Mouse (Mus musculus): ENCODE data around the gene Tnrc6b. TPM values are rescaled to one million over a fixed set of nuclear protein-coding genes. Genes with fewer than 3 reads are reported as not detected.
A peak's percentile ranks its signal among the peaks of the same experiment; 100 is the strongest.
"Not testable (repeated sequence)": the region's sequence is repeated elsewhere in the genome, so short reads cannot be mapped to it uniquely, and the experiment has no call there.

The Tnrc6b gene
- polyA plus RNA-seq, 1 experiment from 2014 or later = 23.9 TPM

GRCm38 (mm10) chr15:80839653-80840420, 128.7 kb downstream of the Tnrc6b start:
- no peak for DNase-seq (ENCODE audit: low spot score)

- DNase-seq (ENCODE audit: low spot score) = no peak
These were observed 133.1 kb downstream of the Tnrc6b start for GRCm38 (mm10) chr15:80844262-80844661.

GRCm38 (mm10) chr15:80844926-80845325, 133.8 kb downstream of the Tnrc6b start:
- no peak for DNase-seq (ENCODE audit: low spot score)

GRCm38 (mm10) chr15:80850004-80850403, 138.9 kb downstream of the Tnrc6b start:
- no peak for DNase-seq (ENCODE audit: low spot score)

GRCm38 (mm10) chr15:80850682-80851475, 139.8 kb downstream of the Tnrc6b start:
- DNase-seq (ENCODE audit: low spot score) = no peak

GRCm38 (mm10) chr15:80852122-80852521, 141.0 kb downstream of the Tnrc6b start:
- DNase-seq (ENCODE audit: low spot score) = no peak

- not testable (repeated sequence) for DNase-seq (ENCODE audit: low spot score)
These were observed 141.4 kb downstream of the Tnrc6b start for GRCm38 (mm10) chr15:80852527-80852926.

- DNase-seq (ENCODE audit: low spot score) = no peak
These were observed 148.3 kb downstream of the Tnrc6b start for GRCm38 (mm10) chr15:80859366-80859765.

- no peak for DNase-seq (ENCODE audit: low spot score)
These were observed 150.2 kb downstream of the Tnrc6b start for GRCm38 (mm10) chr15:80861302-80861701.

GRCm38 (mm10) chr15:80862027-80862426, 150.9 kb downstream of the Tnrc6b start:
- no peak for DNase-seq (ENCODE audit: low spot score)

GRCm38 (mm10) chr15:80868603-80869002, 157.5 kb downstream of the Tnrc6b start:
- not testable (repeated sequence) for DNase-seq (ENCODE audit: low spot score)

- DNase-seq (ENCODE audit: low spot score) = no peak
These were observed 163.6 kb downstream of the Tnrc6b start for GRCm38 (mm10) chr15:80874726-80875125.

- no peak for DNase-seq (ENCODE audit: low spot score)
These were observed 165.1 kb downstream of the Tnrc6b start for GRCm38 (mm10) chr15:80876231-80876630.

- DNase-seq (ENCODE audit: low spot score) = no peak
These were observed 173.0 kb downstream of the Tnrc6b start for GRCm38 (mm10) chr15:80884095-80884494.

- no peak for DNase-seq (ENCODE audit: low spot score)
These were observed 175.4 kb downstream of the Tnrc6b start for GRCm38 (mm10) chr15:80886361-80887156.

GRCm38 (mm10) chr15:80892341-80892740, 181.2 kb downstream of the Tnrc6b start:
- DNase-seq (ENCODE audit: low spot score) = peak; percentile 15

- peak; percentile 68 for DNase-seq (ENCODE audit: low spot score)
These were observed 185.6 kb downstream of the Tnrc6b start for GRCm38 (mm10) chr15:80896741-80897140.

GRCm38 (mm10) chr15:80897911-80898310, 186.8 kb downstream of the Tnrc6b start:
- no peak for DNase-seq (ENCODE audit: low spot score)

GRCm38 (mm10) chr15:80899806-80900205, 188.7 kb downstream of the Tnrc6b start:
- DNase-seq (ENCODE audit: low spot score) = no peak

- no peak for DNase-seq (ENCODE audit: low spot score)
These were observed 190.8 kb downstream of the Tnrc6b start for GRCm38 (mm10) chr15:80901806-80902513.

GRCm38 (mm10) chr15:80904776-80905175, 193.7 kb downstream of the Tnrc6b start:
- not testable (repeated sequence) for DNase-seq (ENCODE audit: low spot score)
